Mouse (Mus musculus) frontal cortex, postnatal 10 days (tissue): Measurements from ENCODE around the gene Glmp.
"Not testable (repeated sequence)": the region's sequence is repeated elsewhere in the genome, so short reads cannot be mapped to it uniquely, and the experiment has no call there.

Source experiments
- DNase-seq, 2 experiments: peaks; one replicate each; pipeline ENCODE4 v3.0.0; 2022; ENCODE audit warnings: low spot score in 2 of 2, mixed read lengths in 1 of 2

Glmp gene

GRCm38 (mm10) chr3:88324951-88325405, at the start of gene Glmp:
Glmp (plus strand) TSS chr3:88325023.
- peak in 1 of 2 experiments; percentile 34 for DNase-seq

- DNase-seq, result no peak
Observed at GRCm38 (mm10) chr3:88276121-88276520, 48.7 kb upstream of the Glmp start.

GRCm38 (mm10) chr3:88276529-88277143, 48.2 kb upstream of the Glmp start:
- DNase-seq, result no peak

- no peak for DNase-seq
Observed at GRCm38 (mm10) chr3:88280035-88280434, 44.8 kb upstream of the Glmp start.

- DNase-seq, result not testable (repeated sequence)
Observed at GRCm38 (mm10) chr3:88281141-88281916, 43.5 kb upstream of the Glmp start.

- not testable (repeated sequence) for DNase-seq
Observed at GRCm38 (mm10) chr3:88284815-88285564, 39.8 kb upstream of the Glmp start.

GRCm38 (mm10) chr3:88285565-88285895, 39.3 kb upstream of the Glmp start:
- DNase-seq, result not testable (repeated sequence)

GRCm38 (mm10) chr3:88287110-88287509, 37.7 kb upstream of the Glmp start, which contains the start of gene Gm38392:
Gm38392 (minus strand) TSS chr3:88287210.
- DNase-seq, result no peak

- not testable (repeated sequence) for DNase-seq
Observed at GRCm38 (mm10) chr3:88288133-88288713, 36.6 kb upstream of the Glmp start.

GRCm38 (mm10) chr3:88291970-88292369, 32.9 kb upstream of the Glmp start:
- no peak for DNase-seq

- not testable (repeated sequence) for DNase-seq
Observed at GRCm38 (mm10) chr3:88295272-88295671, 29.6 kb upstream of the Glmp start.

GRCm38 (mm10) chr3:88296110-88296560, 28.7 kb upstream of the Glmp start:
- DNase-seq, result peak in 1 of 2 experiments; percentile 15

GRCm38 (mm10) chr3:88296561-88297318, 28.1 kb upstream of the Glmp start, which contains the start of the genes Tsacc and Cct3:
Tsacc (minus strand) TSS chr3:88296999.
Cct3 (plus strand) TSS chr3:88297116.
- DNase-seq, result peak; percentile 95 to 97

GRCm38 (mm10) chr3:88297321-88297851, 27.4 kb upstream of the Glmp start:
- DNase-seq, result no peak

GRCm38 (mm10) chr3:88299172-88299571, 25.7 kb upstream of the Glmp start:
- DNase-seq, result no peak

GRCm38 (mm10) chr3:88328956-88329355, 4.1 kb downstream of the Glmp start:
- no peak for DNase-seq

GRCm38 (mm10) chr3:88331282-88331681, 6.5 kb downstream of the Glmp start:
- no peak for DNase-seq

GRCm38 (mm10) chr3:88334029-88334658, 9.3 kb downstream of the Glmp start:
- DNase-seq, result no peak

- no peak for DNase-seq
Observed at GRCm38 (mm10) chr3:88334902-88335435, 10.1 kb downstream of the Glmp start.
